Mouse (Mus musculus) yolk sac, embryonic 10.5 days (tissue): Measurements from ENCODE around the gene F11.

ENCODE experiments used
- DNase-seq: peaks from one replicate; pipeline ENCODE4 v3.0.0-alpha.2; 2017; ENCODE audit warnings: low spot score

F11 gene

DNA sequence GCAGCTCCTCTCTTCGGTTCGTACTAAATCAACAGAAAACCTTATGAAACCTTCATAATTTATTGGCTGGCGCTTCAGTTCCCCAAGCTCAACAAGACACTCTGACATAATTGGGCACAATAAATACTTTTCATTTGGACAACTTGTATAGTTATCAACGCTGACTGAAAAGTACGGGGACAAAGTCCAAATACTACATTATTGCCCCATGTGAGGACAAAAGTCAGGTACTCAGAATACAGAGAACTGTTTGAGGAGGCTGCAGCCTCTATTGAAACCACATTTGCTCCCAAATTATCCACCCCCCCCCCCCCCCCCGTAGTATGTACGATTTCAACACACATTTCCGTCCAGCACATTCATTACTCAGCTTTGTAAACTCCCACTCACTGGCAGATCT lies 22.5 kb downstream of the F11 start:
- DNase-seq = no peak

DNA sequence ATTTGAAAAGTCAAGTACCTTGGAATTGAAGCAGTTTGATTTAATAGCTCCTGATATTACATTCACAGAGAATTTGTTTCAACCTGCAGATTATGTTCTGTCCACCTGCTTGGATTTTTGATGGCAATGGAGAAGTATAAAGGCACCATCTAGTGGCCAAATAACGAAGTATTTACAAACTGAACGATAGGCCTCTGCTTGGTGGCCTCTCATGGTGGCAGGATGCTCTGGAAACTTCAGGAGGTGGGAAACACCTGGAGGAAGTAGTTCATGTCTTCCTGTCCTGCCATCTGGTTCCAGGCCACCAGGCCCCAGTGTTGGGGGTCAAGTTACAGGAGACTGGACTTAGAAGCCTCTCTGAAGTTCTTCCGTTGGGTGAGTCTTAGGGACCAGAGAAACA lies 23.5 kb downstream of the F11 start:
- DNase-seq = peak; percentile 3

DNA sequence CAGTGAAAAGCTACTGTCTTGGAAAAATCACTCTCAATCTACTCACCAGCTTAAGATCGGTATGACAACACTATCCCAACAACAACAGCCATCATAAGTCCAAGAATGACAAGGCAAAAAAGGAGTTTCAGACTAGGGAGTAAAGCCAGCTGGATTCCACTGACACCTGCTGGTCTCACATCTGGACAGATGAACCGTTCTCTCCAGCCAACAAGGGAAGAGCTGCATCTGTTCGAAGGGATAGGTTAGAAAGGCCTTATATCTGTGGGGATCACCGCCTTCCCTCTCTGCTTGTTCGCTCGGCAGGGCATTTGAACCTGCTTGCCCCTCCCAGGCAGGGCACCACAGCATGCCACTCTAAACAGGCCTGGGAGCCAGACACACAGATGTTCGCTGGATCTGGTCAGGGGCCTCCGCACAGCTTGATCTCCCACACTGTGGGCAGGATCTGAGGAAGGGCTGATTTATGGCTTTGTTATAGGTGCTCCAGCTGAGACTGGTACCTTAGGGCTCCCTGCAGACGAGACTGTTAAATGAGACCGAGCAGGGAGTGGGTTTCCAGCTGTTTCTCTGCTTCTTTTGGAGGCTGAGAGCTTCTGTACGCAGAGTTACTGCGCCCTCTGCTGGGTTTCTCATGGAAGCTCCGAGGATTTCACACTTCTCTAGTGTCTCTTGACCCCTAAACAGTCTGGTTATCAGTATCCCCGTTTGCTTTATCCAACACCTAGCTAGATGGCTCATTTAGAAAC lies 25.5 kb downstream of the F11 start:
- DNase-seq = peak; percentile 13

DNA sequence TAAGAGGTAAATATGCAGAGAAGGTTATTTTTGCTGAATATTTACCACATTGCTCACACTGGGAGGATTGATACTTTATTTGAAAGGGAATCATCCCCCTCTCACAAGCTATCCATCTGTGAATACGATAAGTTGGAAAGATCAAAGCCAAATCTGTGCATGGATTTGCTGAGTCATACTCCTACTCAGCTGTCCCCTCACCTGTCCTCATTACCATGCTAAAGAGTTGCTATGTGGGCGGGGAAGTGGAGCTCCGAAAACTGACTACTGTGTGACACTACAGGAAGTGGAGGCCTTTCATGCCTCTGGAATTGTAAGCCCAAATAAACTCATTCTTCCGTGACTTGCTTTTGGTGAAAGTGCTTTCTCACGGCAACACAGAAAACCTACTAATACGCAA lies 26.6 kb downstream of the F11 start:
- DNase-seq = no peak

DNA sequence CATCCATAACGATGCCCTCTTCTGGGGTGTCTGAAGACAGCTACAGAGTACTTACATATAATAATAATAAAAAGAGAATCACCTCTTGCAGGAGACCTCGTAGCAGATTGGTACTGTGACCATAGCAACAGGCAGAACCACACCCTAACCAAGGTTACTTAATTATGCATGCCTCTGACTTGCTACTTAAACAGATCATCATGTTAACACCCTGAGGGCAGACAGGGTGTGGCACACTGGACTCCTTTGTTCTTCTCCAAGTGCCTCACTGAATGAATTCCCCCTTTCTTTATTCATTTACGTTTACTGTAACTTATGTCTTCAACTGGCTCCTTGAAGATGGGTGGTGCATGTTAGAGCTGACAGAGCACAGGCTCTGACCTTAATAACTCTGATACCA lies 28.6 kb downstream of the F11 start:
- DNase-seq = no peak

DNA sequence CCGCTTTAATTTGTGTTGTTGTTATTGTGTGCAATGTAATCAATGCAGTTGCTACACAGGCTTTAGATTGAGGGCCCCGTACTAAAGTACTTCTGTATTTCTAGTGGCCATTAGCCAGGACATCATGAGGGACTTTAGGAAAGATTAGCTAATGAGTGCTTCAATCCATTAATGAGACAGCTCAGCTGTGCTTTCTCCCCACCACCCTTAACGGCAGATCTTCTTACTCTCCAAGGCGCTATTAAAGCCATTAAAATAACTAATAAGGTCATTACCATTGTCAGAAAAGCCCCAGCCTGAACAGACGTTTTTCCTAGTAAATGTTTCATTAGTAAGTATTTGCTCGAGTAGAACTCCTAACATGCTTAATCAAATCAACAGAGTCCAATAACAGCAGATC lies 59.4 kb downstream of the F11 start:
- no peak for DNase-seq

DNA sequence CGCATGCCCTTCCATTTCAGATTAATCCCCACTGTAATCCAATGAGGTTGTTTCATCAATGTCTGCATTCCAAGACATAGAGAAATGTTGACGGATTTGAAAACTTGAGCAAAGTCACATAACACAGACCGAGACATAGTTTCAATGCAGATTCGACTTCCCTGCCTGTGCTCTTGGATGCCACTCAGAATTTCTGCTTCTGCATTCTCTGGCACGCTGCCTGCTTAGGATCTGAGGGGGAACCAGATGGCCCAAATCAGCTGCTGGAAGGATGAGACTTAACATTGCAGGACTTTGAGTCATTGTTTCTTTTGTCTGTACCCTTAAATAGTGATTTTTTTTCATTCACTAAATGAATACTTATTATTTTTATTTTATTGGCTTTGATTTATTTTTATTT lies 60.2 kb downstream of the F11 start:
- no peak for DNase-seq

DNA sequence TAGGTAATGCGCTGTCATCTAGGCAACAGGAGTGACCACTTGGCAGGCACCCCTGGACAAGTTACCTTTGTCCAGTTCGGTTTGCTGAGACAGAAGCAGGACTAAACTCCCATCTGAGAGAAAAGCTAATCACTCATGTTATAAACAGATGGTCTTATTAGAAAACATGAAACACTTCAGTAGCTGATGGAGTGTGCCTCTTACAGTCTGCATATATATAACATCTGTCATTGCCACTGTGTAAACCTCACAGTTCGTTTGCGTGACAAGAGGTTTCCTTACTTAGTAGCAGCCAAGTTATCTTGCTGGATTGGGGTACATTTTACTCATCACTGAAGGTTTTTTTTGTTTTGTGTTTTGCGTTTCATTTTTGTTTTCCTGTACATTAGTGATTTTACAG lies 64.5 kb downstream of the F11 start:
- DNase-seq = no peak

DNA sequence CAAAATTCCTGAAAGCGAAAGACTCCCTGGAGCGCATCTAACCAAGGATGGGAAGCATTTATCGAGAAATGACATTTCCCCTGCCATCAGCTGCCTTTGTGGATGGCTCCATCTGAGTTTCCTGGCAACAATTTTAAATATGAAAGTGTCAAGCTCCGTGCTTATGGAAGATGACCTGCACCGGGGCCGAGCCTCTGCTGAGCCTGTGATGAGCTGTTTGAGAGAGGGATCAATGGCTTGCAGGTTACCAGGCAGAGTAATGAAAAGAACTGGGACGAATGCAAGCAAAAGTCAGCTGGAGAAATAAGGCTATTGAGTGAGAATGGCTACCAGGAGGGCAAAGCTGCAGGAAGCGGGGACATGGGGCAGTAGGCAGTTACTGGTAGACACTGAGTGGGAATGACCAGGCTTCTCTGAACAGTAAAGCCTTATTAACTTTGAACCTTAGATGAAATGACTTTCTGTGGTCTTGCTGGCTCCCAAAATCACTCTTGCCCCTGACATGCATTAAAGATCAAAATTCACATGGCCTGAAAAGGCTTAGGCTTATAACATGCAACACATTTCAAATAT lies 65.8 kb downstream of the F11 start:
- no peak for DNase-seq
